Mouse (Mus musculus): ENCODE measurements around the gene Klf13. TPM values are rescaled to one million over a fixed set of nuclear protein-coding genes. Genes with fewer than 3 reads are reported as not detected.

Gene Klf13
- polyA plus RNA-seq (2014; fragmentation: Nextera tagmentation; extraction: Ambion mirVana), result 27.6 and 30.1 TPM in 2 replicates

- DNase-seq (ENCODE audit: low spot score), result peak; percentile 100
- H3K27me3 ChIP-seq (replicated peaks; ENCODE audit: control insufficient read depth, insufficient read depth, low read length), result no peaks in the 10 kb centered on the region
- H3K4me2 ChIP-seq (ENCODE audit: low read depth, low read length), result peak within 1 kb of the TSS; percentile 96
- peak; percentile 94 for ATAC-seq (ENCODE audit: low read depth)
- peak within 1 kb of the TSS; percentile 98 for H3K27ac ChIP-seq (replicated peaks; ENCODE audit: low read depth, low read length)
- 7% methylated on average over 3 of the region's 50 CpGs for WGBS
- peaks cover 9% of the 10 kb centered on the region for H3K4me1 ChIP-seq (ENCODE audit: control insufficient read depth, insufficient read depth, low read length)
- H3K9me3 ChIP-seq (ENCODE audit: control insufficient read depth, low read length), result no peaks in the 10 kb centered on the region
- peak within 1 kb of the TSS; percentile 78 for H3K4me3 ChIP-seq (ENCODE audit: low read depth, low read length)
- peak within 1 kb of the TSS; percentile 87 for H3K9ac ChIP-seq (ENCODE audit: low read depth, low read length)
- H3K36me3 ChIP-seq (ENCODE audit: control insufficient read depth, insufficient read depth, low read length), result no peaks in the 10 kb centered on the region
Measured at GRCm38 (mm10) chr7:63938914-63939396, at the start of gene Klf13. TSS of gene Klf13 (minus strand) at chr7:63938915.

GRCm38 (mm10) chr7:63988391-63988790 lies 49.7 kb upstream of the Klf13 start:
- Histone ChIP-seq H3K4me3 (ENCODE audit: low read depth, low read length) (no peak overlapping the region), H3K4me1 (ENCODE audit: control insufficient read depth, insufficient read depth, low read length) (peaks cover 6% of the 10 kb centered on the region; the same call in 1 of the 2 replicates), H3K4me2 (ENCODE audit: low read depth, low read length) (no peak overlapping the region), H3K27me3 (replicated peaks; ENCODE audit: control insufficient read depth, insufficient read depth, low read length) (no peaks in the 10 kb centered on the region), H3K9ac (ENCODE audit: low read depth, low read length) (no peak overlapping the region), H3K27ac (replicated peaks; ENCODE audit: low read depth, low read length) (no peak overlapping the region), H3K9me3 (ENCODE audit: control insufficient read depth, low read length) (no peaks in the 10 kb centered on the region), H3K36me3 (ENCODE audit: control insufficient read depth, insufficient read depth, low read length) (no peaks in the 10 kb centered on the region)
- no peak for DNase-seq (ENCODE audit: low spot score)
- no peak for ATAC-seq (ENCODE audit: low read depth)
- WGBS, result 94% methylated on average over 2 of the region's 2 CpGs

DNA sequence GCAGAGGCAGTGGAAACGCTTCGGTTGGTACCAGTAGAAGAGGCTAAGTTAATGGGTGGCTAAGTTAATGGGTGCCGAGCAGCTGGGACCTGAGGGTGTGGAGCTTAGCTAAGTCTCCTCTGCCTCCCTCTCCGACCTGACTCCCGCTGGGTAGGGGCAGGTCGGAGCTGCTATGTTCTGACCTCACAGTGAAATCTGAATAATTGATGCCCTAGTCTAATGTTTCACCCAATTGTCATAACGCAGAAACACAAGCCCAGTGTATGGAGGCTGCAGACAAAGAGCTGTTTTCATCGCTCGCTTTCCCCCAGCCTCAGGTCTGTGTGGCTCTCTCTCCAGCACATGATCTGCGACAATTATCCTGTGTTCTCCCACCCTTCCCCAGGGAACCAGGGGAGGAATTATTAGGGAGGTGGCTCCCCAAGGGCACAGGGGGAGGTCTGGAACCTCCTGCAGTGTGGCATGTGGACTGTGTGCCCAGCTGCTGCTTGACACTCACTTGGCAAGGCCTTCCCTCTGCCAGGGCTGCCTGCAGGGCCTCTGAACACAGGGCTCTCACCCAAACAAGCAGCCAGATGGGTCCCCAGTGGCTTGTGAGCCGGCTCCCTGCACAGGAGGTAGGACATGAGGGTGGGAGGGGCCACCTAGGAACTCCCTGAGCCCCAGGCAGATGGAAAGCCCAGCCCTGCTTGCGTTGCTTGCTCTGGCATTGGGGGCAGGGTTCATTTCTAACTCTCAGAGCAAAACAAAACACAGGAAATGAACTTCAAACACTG lies 47.9 kb upstream of the Klf13 start:
- H3K9me3 ChIP-seq (ENCODE audit: control insufficient read depth, low read length), result no peaks in the 10 kb centered on the region
- peaks cover 6% of the 10 kb centered on the region; the same call in 1 of the 2 replicates for H3K4me1 ChIP-seq (ENCODE audit: control insufficient read depth, insufficient read depth, low read length)
- 16% methylated on average over 10 of the region's 12 CpGs for WGBS
- ATAC-seq (ENCODE audit: low read depth), result peak; percentile 91
- DNase-seq (ENCODE audit: low spot score), result peak; percentile 86
- no peaks in the 10 kb centered on the region for H3K27me3 ChIP-seq (replicated peaks; ENCODE audit: control insufficient read depth, insufficient read depth, low read length)
- no peak overlapping the region for H3K9ac ChIP-seq (ENCODE audit: low read depth, low read length)
- H3K36me3 ChIP-seq (ENCODE audit: control insufficient read depth, insufficient read depth, low read length), result no peaks in the 10 kb centered on the region
- H3K4me3 ChIP-seq (ENCODE audit: low read depth, low read length), result no peak overlapping the region
- peak overlapping the region; percentile 2; the same call in 1 of the 2 replicates for H3K4me2 ChIP-seq (ENCODE audit: low read depth, low read length)
- peak overlapping the region; percentile 11 for H3K27ac ChIP-seq (replicated peaks; ENCODE audit: low read depth, low read length)

DNA sequence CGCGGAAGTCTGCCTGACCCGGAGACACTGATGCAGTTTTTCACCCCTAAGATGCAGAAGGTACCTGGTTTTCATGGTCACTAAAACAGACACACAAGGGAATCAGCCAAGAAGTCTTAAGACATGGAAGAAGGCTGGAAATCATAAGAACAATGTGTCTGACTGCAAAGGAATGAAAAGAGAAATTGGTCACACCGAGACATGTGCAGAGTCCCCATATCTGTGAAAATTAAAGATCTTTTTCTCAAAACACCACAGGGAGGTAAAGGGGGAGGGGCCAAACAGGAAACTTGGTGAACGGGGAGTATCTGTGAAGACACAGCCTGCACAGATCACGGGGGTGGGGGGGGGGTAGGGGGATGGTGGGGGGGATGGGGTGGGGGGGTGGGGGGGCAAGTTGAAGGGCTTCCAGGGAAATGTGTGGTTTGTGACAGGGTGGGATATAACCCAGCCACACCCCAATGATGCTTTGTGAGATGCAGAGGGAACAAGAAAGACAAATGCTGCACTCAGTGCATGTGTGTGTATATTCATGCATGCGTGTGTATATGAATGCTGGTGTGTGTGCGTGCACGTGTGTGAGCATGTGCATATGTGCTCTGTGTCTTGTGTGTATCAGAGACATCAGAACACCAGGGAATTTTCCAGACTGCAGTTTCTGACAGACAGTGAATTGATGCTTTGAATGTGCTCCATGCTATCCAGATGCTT lies 47.1 kb upstream of the Klf13 start:
- H3K9ac ChIP-seq (ENCODE audit: low read depth, low read length), result no peak overlapping the region
- WGBS, result 71% methylated on average over 8 of the region's 9 CpGs
- no peaks in the 10 kb centered on the region for H3K36me3 ChIP-seq (ENCODE audit: control insufficient read depth, insufficient read depth, low read length)
- H3K4me3 ChIP-seq (ENCODE audit: low read depth, low read length), result no peak overlapping the region
- H3K27ac ChIP-seq (replicated peaks; ENCODE audit: low read depth, low read length), result peak overlapping the region; percentile 11; the same call in 1 of the 2 replicates
- peaks cover 6% of the 10 kb centered on the region; the same call in 1 of the 2 replicates for H3K4me1 ChIP-seq (ENCODE audit: control insufficient read depth, insufficient read depth, low read length)
- ATAC-seq (ENCODE audit: low read depth) (0 out of 2 replicates have a peak, but pooled peaks have one; percentile 5), DNase-seq (ENCODE audit: low spot score) (no peak)
- H3K9me3 ChIP-seq (ENCODE audit: control insufficient read depth, low read length), result no peaks in the 10 kb centered on the region
- no peak overlapping the region for H3K4me2 ChIP-seq (ENCODE audit: low read depth, low read length)
- H3K27me3 ChIP-seq (replicated peaks; ENCODE audit: control insufficient read depth, insufficient read depth, low read length), result no peaks in the 10 kb centered on the region

GRCm38 (mm10) chr7:63985266-63985665 lies 46.6 kb upstream of the Klf13 start:
- H3K4me2 ChIP-seq (ENCODE audit: low read depth, low read length), result no peak overlapping the region

GRCm38 (mm10) chr7:63984329-63984728 lies 45.6 kb upstream of the Klf13 start:
- no peaks in the 10 kb centered on the region for H3K27me3 ChIP-seq (replicated peaks; ENCODE audit: control insufficient read depth, insufficient read depth, low read length)
- H3K9me3 ChIP-seq (ENCODE audit: control insufficient read depth, low read length), result no peaks in the 10 kb centered on the region
- H3K4me1 ChIP-seq (ENCODE audit: control insufficient read depth, insufficient read depth, low read length), result peaks cover 6% of the 10 kb centered on the region; the same call in 1 of the 2 replicates
- H3K4me3 ChIP-seq (ENCODE audit: low read depth, low read length), result no peak overlapping the region
- WGBS, result 71% methylated on average over 2 of the region's 2 CpGs
- H3K36me3 ChIP-seq (ENCODE audit: control insufficient read depth, insufficient read depth, low read length), result no peaks in the 10 kb centered on the region
- H3K9ac ChIP-seq (ENCODE audit: low read depth, low read length), result no peak overlapping the region
- H3K4me2 ChIP-seq (ENCODE audit: low read depth, low read length), result no peak overlapping the region
- ATAC-seq (ENCODE audit: low read depth), result no peak
- no peak overlapping the region for H3K27ac ChIP-seq (replicated peaks; ENCODE audit: low read depth, low read length)
- no peak for DNase-seq (ENCODE audit: low spot score)

More at GRCm38 (mm10) chr7:63985266-63985665, 46.6 kb upstream of the Klf13 start:
- no peaks in the 10 kb centered on the region for H3K36me3 ChIP-seq (ENCODE audit: control insufficient read depth, insufficient read depth, low read length)
- no peak overlapping the region for H3K27ac ChIP-seq (replicated peaks; ENCODE audit: low read depth, low read length)
- no peak overlapping the region for H3K4me3 ChIP-seq (ENCODE audit: low read depth, low read length)
- no peak overlapping the region for H3K9ac ChIP-seq (ENCODE audit: low read depth, low read length)
- DNase-seq (ENCODE audit: low spot score), result no peak
- no peaks in the 10 kb centered on the region for H3K9me3 ChIP-seq (ENCODE audit: control insufficient read depth, low read length)
- ATAC-seq (ENCODE audit: low read depth), result no peak
- H3K27me3 ChIP-seq (replicated peaks; ENCODE audit: control insufficient read depth, insufficient read depth, low read length), result no peaks in the 10 kb centered on the region
- peaks cover 6% of the 10 kb centered on the region; the same call in 1 of the 2 replicates for H3K4me1 ChIP-seq (ENCODE audit: control insufficient read depth, insufficient read depth, low read length)
- 77% methylated on average over 7 of the region's 7 CpGs for WGBS

DNA sequence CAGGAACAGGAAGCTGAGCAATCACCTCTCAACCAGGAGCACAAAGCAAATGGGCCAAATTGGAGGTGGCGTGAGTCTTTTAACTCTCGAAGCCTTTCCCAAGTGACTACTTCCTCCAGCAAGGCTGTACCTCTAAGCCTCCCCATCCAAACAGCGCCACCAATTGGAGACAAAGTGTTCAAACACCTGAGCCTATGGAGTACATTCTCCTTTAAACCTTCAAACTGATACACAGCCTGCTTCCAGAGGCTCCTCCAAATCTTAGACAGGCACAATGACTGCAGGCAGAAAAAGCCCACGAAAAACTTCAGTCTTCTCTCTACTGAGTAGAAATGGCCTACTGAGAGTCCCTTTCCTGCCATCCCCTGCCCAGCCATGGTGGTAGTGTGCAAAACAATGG lies 38.9 kb upstream of the Klf13 start:
- 96% methylated on average over 4 of the region's 4 CpGs for WGBS
- H3K4me1 ChIP-seq (ENCODE audit: control insufficient read depth, insufficient read depth, low read length), result no peaks in the 10 kb centered on the region
- no peak for ATAC-seq (ENCODE audit: low read depth)
- no peaks in the 10 kb centered on the region for H3K27me3 ChIP-seq (replicated peaks; ENCODE audit: control insufficient read depth, insufficient read depth, low read length)
- no peak overlapping the region for H3K27ac ChIP-seq (replicated peaks; ENCODE audit: low read depth, low read length)
- H3K9ac ChIP-seq (ENCODE audit: low read depth, low read length), result no peak overlapping the region
- no peaks in the 10 kb centered on the region for H3K36me3 ChIP-seq (ENCODE audit: control insufficient read depth, insufficient read depth, low read length)
- no peak overlapping the region for H3K4me2 ChIP-seq (ENCODE audit: low read depth, low read length)
- H3K9me3 ChIP-seq (ENCODE audit: control insufficient read depth, low read length), result no peaks in the 10 kb centered on the region
- H3K4me3 ChIP-seq (ENCODE audit: low read depth, low read length), result no peak overlapping the region
- DNase-seq (ENCODE audit: low spot score), result no peak

DNA sequence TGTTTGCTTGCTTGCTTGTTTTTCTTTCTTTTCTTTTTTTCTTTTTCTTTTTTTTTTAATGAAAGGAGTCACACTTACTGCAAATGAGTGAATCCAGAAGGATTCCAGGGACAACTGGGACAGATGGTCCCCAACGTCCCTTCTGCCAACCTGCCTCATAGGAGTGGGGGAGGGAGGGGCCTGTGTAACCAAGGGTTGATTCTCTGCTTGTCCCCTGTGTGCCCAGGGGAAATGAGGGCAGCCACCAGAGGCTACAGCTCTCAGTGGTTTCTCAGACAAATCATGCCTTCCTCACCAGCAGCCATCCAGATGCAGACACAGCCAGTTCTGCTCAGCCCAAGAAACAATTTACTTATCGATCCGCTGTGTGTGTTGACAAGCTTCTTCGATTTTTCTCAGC lies 32.3 kb upstream of the Klf13 start:
- H3K4me2 ChIP-seq (ENCODE audit: low read depth, low read length), result no peak overlapping the region
- no peaks in the 10 kb centered on the region for H3K27me3 ChIP-seq (replicated peaks; ENCODE audit: control insufficient read depth, insufficient read depth, low read length)
- H3K9ac ChIP-seq (ENCODE audit: low read depth, low read length), result no peak overlapping the region
- no peak; the same call in 1 of the 2 replicates for ATAC-seq (ENCODE audit: low read depth)
- peaks cover under 1% of the 10 kb centered on the region; the same call in 1 of the 2 replicates for H3K4me1 ChIP-seq (ENCODE audit: control insufficient read depth, insufficient read depth, low read length)
- DNase-seq (ENCODE audit: low spot score), result no peak
- H3K27ac ChIP-seq (replicated peaks; ENCODE audit: low read depth, low read length), result no peak overlapping the region
- H3K36me3 ChIP-seq (ENCODE audit: control insufficient read depth, insufficient read depth, low read length), result no peaks in the 10 kb centered on the region
- no peak overlapping the region for H3K4me3 ChIP-seq (ENCODE audit: low read depth, low read length)
- 56% methylated on average over 4 of the region's 4 CpGs for WGBS
- no peaks in the 10 kb centered on the region for H3K9me3 ChIP-seq (ENCODE audit: control insufficient read depth, low read length)

Data from embryonic facial prominence, embryonic 14.5 days (tissue).